Mouse (Mus musculus): ENCODE data around the gene Baiap2l1.

GRCm38 (mm10) chr5:144406256-144406655 is 48.3 kb upstream of the Baiap2l1 start:
- TF ChIP-seq CTCF (IDR thresholded peaks at IDR 0.05; ENCODE audit: low read depth, low read length) (no peak), GATA1 (IDR thresholded peaks at IDR 0.05; ENCODE audit: borderline replicate concordance, low read length) (no peak)
